Mouse (Mus musculus) MEL (cell line): Measurements from ENCODE around the gene Cerk. TPM values are rescaled to one million over a fixed set of nuclear protein-coding genes. Genes with fewer than 3 reads are reported as not detected.

Experiments used
- DNase-seq: peaks from one replicate; pipeline ENCODE4 v3.0.0; 2011; ENCODE audit warnings: low read depth, low spot score
- H3K27ac ChIP-seq: 2 replicates; pipeline ENCODE4 v1.5.1; 2012; ENCODE audit warnings: low read depth, mild to moderate bottlenecking, control low read depth, low read length, moderate library complexity; ENCODE audit not compliant: control insufficient read depth
- H3K27me3 ChIP-seq, 2 experiments: fragments of 150-350 bp in 1 of 2; sonication (generic) in 1 of 2; 2 replicates each; pipeline ENCODE4 v1.6.1; 2012; ENCODE audit warnings: low read length in 2 of 2, mild to moderate bottlenecking in 2 of 2, improper control_type of control experiment in 1 of 2, moderate library complexity in 1 of 2; ENCODE audit not compliant: insufficient read depth in 2 of 2, control insufficient read depth in 1 of 2
- H3K36me3 ChIP-seq, 2 experiments: 2 replicates each; pipeline ENCODE4 v1.6.1; 2012 to 2014; ENCODE audit warnings: low read length in 2 of 2, improper control_type of control experiment in 1 of 2, inconsistent platforms in 1 of 2, mild to moderate bottlenecking in 1 of 2; ENCODE audit not compliant: insufficient read depth in 2 of 2, control insufficient read depth in 1 of 2
- H3K4me1 ChIP-seq, 2 experiments: fragments of 150-350 bp in 1 of 2; sonication (generic) in 1 of 2; 2 replicates each; pipeline ENCODE4 v1.6.1; 2012; ENCODE audit warnings: low read length in 2 of 2, improper control_type of control experiment in 1 of 2, mild to moderate bottlenecking in 1 of 2; ENCODE audit not compliant: insufficient read depth in 2 of 2, control insufficient read depth in 1 of 2
- H3K4me3 ChIP-seq, 2 experiments: fragments of 150-350 bp in 1 of 2; sonication (generic) in 1 of 2; 2 replicates each; pipeline ENCODE4 v1.5.1; 2012; ENCODE audit warnings: low read depth in 2 of 2, low read length in 2 of 2, mild to moderate bottlenecking in 2 of 2, moderate library complexity in 2 of 2, control low read depth in 1 of 2, improper control_type of control experiment in 1 of 2; ENCODE audit not compliant: control insufficient read depth in 1 of 2, insufficient read depth in 1 of 2
- H3K79me2 ChIP-seq: 2 replicates; pipeline ENCODE4 v1.6.1; 2012; ENCODE audit warnings: mild to moderate bottlenecking, low read length, moderate library complexity; ENCODE audit not compliant: control insufficient read depth, poor library complexity, insufficient read depth
- H3K9ac ChIP-seq: 2 replicates; pipeline ENCODE4 v1.6.1; 2012; ENCODE audit warnings: low read depth, mild to moderate bottlenecking, control low read depth, low read length, moderate library complexity; ENCODE audit not compliant: control insufficient read depth, poor library complexity, severe bottlenecking
- H3K9me3 ChIP-seq: fragments of 150-350 bp; sonication (generic); replicated peaks from 2 replicates; pipeline ENCODE4 v1.6.1; 2012; ENCODE audit warnings: mild to moderate bottlenecking, low read length, improper control_type of control experiment, moderate library complexity; ENCODE audit not compliant: insufficient read depth
- CHD1 ChIP-seq: IDR thresholded peaks from 2 replicates; pipeline ENCODE4 v1.6.1; 2012; ENCODE audit warnings: low read depth, mild to moderate bottlenecking, inconsistent platforms, low read length, improper control_type of control experiment
- CTCF ChIP-seq, 3 experiments: IDR thresholded peaks in 2 of 3; conservative IDR thresholded peaks in 1 of 3; 2 replicates each; pipeline ENCODE4 v1.5.1; 2011 to 2012; ENCODE audit warnings: low read length in 3 of 3, low read depth in 2 of 3, mild to moderate bottlenecking in 2 of 3, improper control_type of control experiment in 1 of 3, inconsistent platforms in 1 of 3, mixed read lengths in 1 of 3, moderate library complexity in 1 of 3; ENCODE audit not compliant: control insufficient read depth in 1 of 3, insufficient read depth in 1 of 3, poor library complexity in 1 of 3, severe bottlenecking in 1 of 3
- E2F4 ChIP-seq: IDR thresholded peaks from 2 replicates; pipeline ENCODE4 v1.6.1; 2011; ENCODE audit warnings: low read depth, low read length, improper control_type of control experiment, borderline replicate concordance
- HCFC1 ChIP-seq: IDR thresholded peaks from 2 replicates; pipeline ENCODE4 v1.6.1; 2012; ENCODE audit warnings: low read depth, mild to moderate bottlenecking, inconsistent platforms, low read length, improper control_type of control experiment, moderate library complexity
- JUND ChIP-seq: IDR thresholded peaks from 2 replicates; pipeline ENCODE4 v1.6.1; 2011; ENCODE audit warnings: low read depth, mild to moderate bottlenecking, improper control_type of control experiment, low read length
- MAX ChIP-seq: IDR thresholded peaks from 2 replicates; pipeline ENCODE4 v1.6.1; 2011; ENCODE audit warnings: low read length, improper control_type of control experiment
- MEF2A ChIP-seq: IDR thresholded peaks from 2 replicates; pipeline ENCODE4 v1.6.1; 2014; ENCODE audit warnings: low read depth, mild to moderate bottlenecking, inconsistent platforms, low read length, improper control_type of control experiment; ENCODE audit not compliant: poor library complexity, insufficient replicate concordance, severe bottlenecking; ENCODE audit errors: extremely low read depth
- NELFE ChIP-seq: IDR thresholded peaks from 2 replicates; pipeline ENCODE4 v1.6.1; 2011; ENCODE audit warnings: low read depth, low read length, improper control_type of control experiment
- POLR2A ChIP-seq, 2 experiments: IDR thresholded peaks; 2 replicates each; pipeline ENCODE4 v1.6.1; 2011 to 2012; ENCODE audit warnings: low read length in 2 of 2, mild to moderate bottlenecking in 2 of 2, control low read depth in 1 of 2, improper control_type of control experiment in 1 of 2, low read depth in 1 of 2, moderate library complexity in 1 of 2; ENCODE audit not compliant: control insufficient read depth in 1 of 2, insufficient read depth in 1 of 2, poor library complexity in 1 of 2
- POLR2AphosphoS2 ChIP-seq: IDR thresholded peaks from 2 replicates; pipeline ENCODE4 v1.6.1; 2011; ENCODE audit warnings: low read length, improper control_type of control experiment
- SMC3 ChIP-seq: IDR thresholded peaks from 2 replicates; pipeline ENCODE4 v1.6.1; 2011; ENCODE audit warnings: low read depth, low read length, improper control_type of control experiment
- TAL1 ChIP-seq: IDR thresholded peaks from 2 replicates; pipeline ENCODE4 v1.6.1; 2012; ENCODE audit warnings: mild to moderate bottlenecking, inconsistent platforms, low read length, moderate library complexity, mixed read lengths
- TBP ChIP-seq: IDR thresholded peaks from 2 replicates; pipeline ENCODE4 v1.8.0; 2011; ENCODE audit warnings: low read depth, low read length, improper control_type of control experiment
- USF2 ChIP-seq, 2 experiments: IDR thresholded peaks; 2 replicates each; pipeline ENCODE4 v1.6.1; 2011 to 2012; ENCODE audit warnings: improper control_type of control experiment in 2 of 2, low read length in 2 of 2, borderline replicate concordance in 1 of 2, inconsistent platforms in 1 of 2, low read depth in 1 of 2, mild to moderate bottlenecking in 1 of 2; ENCODE audit not compliant: insufficient read depth in 1 of 2
- ZNF384 ChIP-seq: IDR thresholded peaks from 2 replicates; pipeline ENCODE4 v1.6.1; 2012; ENCODE audit warnings: low read depth, mild to moderate bottlenecking, inconsistent platforms, low read length, improper control_type of control experiment
- polyA plus RNA-seq, 2 experiments: library from polyadenylated mRNA; stranded (reverse) in 1 of 2; unstranded in 1 of 2; fragments of >175 nt in 1 of 2; fragments of >200 nt in 1 of 2; gene quantifications; 2 replicates each; pipeline versions ENCODE4 v1.2.1 to v1.2.4; 2012; ENCODE audit warnings: low replicate concordance in 2 of 2, low read depth in 1 of 2; ENCODE audit not compliant: insufficient read length in 2 of 2, insufficient read depth in 1 of 2, missing spikeins in 1 of 2
- total RNA-seq: library from RNA; depleted of rRNA; stranded (reverse); fragments of 300-350 nt; gene quantifications from 2 replicates; pipeline ENCODE4 v1.2.3, GENCODE M21; 2012

Cerk gene
- total and polyA plus RNA-seq, 3 experiments, result 4.1 to 9.5 TPM; not detected in 1

- H3K27ac ChIP-seq, result no peak overlapping the region
- no peak for TF ChIP-seq MAX
- TF ChIP-seq POLR2A (IDR thresholded peaks at IDR 0.05; ENCODE audit: control insufficient read depth in 1 of 2, insufficient read depth in 1 of 2, low read depth in 1 of 2, low read length in 2 of 2, poor library complexity in 1 of 2), result no peak
- TF ChIP-seq, all 39 proteins: peak for 0
- Histone ChIP-seq H3K4me3 (no peak overlapping the region), H3K36me3 (peaks cover 2 to 5% of the 10 kb centered on the region in 2 experiments; a peak in 2 of 4 replicates), H3K9me3 (no peaks in the 10 kb centered on the region), H3K27me3 (no peaks in the 10 kb centered on the region), H3K9ac (no peak overlapping the region), H3K4me1 (0 out of 4 replicates have a peak, but pooled peaks cover 0 to 4% of the 10 kb centered on the region in 2 experiments), H3K79me2 (no peaks in the 10 kb centered on the region)
- no peak for DNase-seq
These were observed 63.5 kb downstream of the Cerk start for GRCm38 (mm10) chr15:86122261-86122949.

DNA sequence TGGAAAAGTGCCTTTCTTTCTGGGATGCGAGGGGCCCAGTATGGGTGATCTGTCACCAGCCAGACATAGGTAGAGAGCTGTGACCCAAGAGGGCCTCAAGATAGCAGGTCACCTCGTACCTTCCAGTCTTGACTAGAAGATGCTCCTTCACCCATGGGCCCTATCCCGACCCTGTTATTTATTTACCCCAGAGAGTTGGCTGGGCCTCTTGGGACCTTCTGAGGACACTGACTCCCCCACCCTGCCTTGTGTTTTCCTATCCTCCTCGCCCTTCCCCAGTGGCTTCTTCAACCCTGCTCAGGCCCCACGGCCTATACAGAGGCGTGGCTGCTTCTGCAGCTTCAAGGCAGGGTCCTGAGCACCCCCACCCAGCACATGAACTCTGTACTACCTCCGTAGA is 66.8 kb downstream of the Cerk start:
- Histone ChIP-seq H3K9ac (no peak overlapping the region), H3K9me3 (no peaks in the 10 kb centered on the region), H3K36me3 (peaks cover 2 to 5% of the 10 kb centered on the region in 2 experiments; a peak in 2 of 4 replicates), H3K4me3 (no peak overlapping the region), H3K4me1 (0 out of 4 replicates have a peak, but pooled peaks cover 0 to 4% of the 10 kb centered on the region in 2 experiments), H3K27ac (no peak overlapping the region)
- TF ChIP-seq MEF2A (no peak), E2F4 (no peak), SMC3 (no peak), CTCF (IDR thresholded peaks at IDR 0.05 in 2 of 3, conservative IDR thresholded peaks at IDR 0.05 in 1 of 3; ENCODE audit: control insufficient read depth in 1 of 3, insufficient read depth in 1 of 3, low read depth in 2 of 3, low read length in 3 of 3, poor library complexity in 1 of 3, severe bottlenecking in 1 of 3) (no peak), USF2 (IDR thresholded peaks at IDR 0.05; ENCODE audit: borderline replicate concordance in 1 of 2, insufficient read depth in 1 of 2, low read depth in 1 of 2, low read length in 2 of 2) (no peak), POLR2AphosphoS2 (no peak), CHD1 (no peak), JUND (no peak), HCFC1 (no peak), TBP (no peak), POLR2A (IDR thresholded peaks at IDR 0.05; ENCODE audit: control insufficient read depth in 1 of 2, insufficient read depth in 1 of 2, low read depth in 1 of 2, low read length in 2 of 2, poor library complexity in 1 of 2) (no peak), ZNF384 (no peak), TAL1 (no peak), NELFE (no peak)
- TF ChIP-seq, all 39 proteins: peak for 0
- Histone ChIP-seq H3K79me2 (no peaks in the 10 kb centered on the region), H3K27me3 (no peaks in the 10 kb centered on the region)
- no peak for DNase-seq
